Comparison of ENCODE assay signal across 24 mouse cellular contexts in genomic region chr2:36244705-36245104, GRCm38 (mm10). TPM values are rescaled to one million over a fixed set of nuclear protein-coding genes. Genes with fewer than 3 reads are reported as not detected.
DNase-seq lines count a peak whose midpoint lies in the region; ATAC-seq and TF ChIP-seq lines count a peak whose summit lies in the region.
"Had no signal": no experiment of that assay in that cellular context is flagged by ENCODE, and none has a peak within 500 bp of the region (broad histone marks: within the 10 kb centered on the region; RNA-seq: fewer than 3 reads in every experiment).

No protein-coding gene starts in this region.

- no peak for TF ChIP-seq CTCF in intestine, postnatal 0 days (IDR thresholded peaks at IDR 0.05; ENCODE audit: low read depth)

- H3K9me3 ChIP-seq in intestine, embryonic 16.5 days (ENCODE audit: control insufficient read depth, low read length): no peaks in the 10 kb centered on the region
- no peaks in the 10 kb centered on the region for H3K9me3 ChIP-seq in intestine, postnatal 0 days (ENCODE audit: control insufficient read depth)
- H3K9me3 ChIP-seq in lung, embryonic 16.5 days (ENCODE audit: control insufficient read depth, low read length): no peaks in the 10 kb centered on the region
- H3K9me3 ChIP-seq: heart, embryonic 15.5 days had no signal

- no peak overlapping the region for H3K4me3 ChIP-seq in intestine, embryonic 16.5 days (ENCODE audit: low read length)
- no peak overlapping the region for H3K4me3 ChIP-seq in intestine, postnatal 0 days (ENCODE audit: low read depth, low read length)
- H3K4me3 ChIP-seq in lung, embryonic 16.5 days (ENCODE audit: low read length): no peak overlapping the region
- H3K4me3 ChIP-seq: erythroblast, embryonic 14.5 days; heart, embryonic 15.5 days had no signal

- no peaks in the 10 kb centered on the region for H3K27me3 ChIP-seq in intestine, embryonic 16.5 days (replicated peaks; ENCODE audit: control insufficient read depth, insufficient read depth, low read length)
- no peaks in the 10 kb centered on the region for H3K27me3 ChIP-seq in intestine, postnatal 0 days (replicated peaks; ENCODE audit: control insufficient read depth, insufficient read depth, low read length)
- H3K27me3 ChIP-seq in lung, embryonic 16.5 days (ENCODE audit: control insufficient read depth, insufficient read depth, low read depth, low read length): no peaks in the 10 kb centered on the region
- H3K27me3 ChIP-seq: heart, embryonic 15.5 days had no signal

- WGBS in intestine, embryonic 16.5 days: 72% methylated on average over 3 of the region's 3 CpGs
- 75% methylated on average over 3 of the region's 3 CpGs for WGBS in intestine, postnatal 0 days
- WGBS in lung, embryonic 16.5 days: 75% methylated on average over 3 of the region's 3 CpGs

- H3K36me3 ChIP-seq in intestine, embryonic 16.5 days (ENCODE audit: control insufficient read depth, insufficient read depth, low read length): no peaks in the 10 kb centered on the region
- H3K36me3 ChIP-seq in intestine, postnatal 0 days (ENCODE audit: control insufficient read depth, insufficient read depth): no peaks in the 10 kb centered on the region
- peaks cover 23% of the 10 kb centered on the region for H3K36me3 ChIP-seq in lung, embryonic 16.5 days (ENCODE audit: control insufficient read depth, insufficient read depth, low read length)
- H3K36me3 ChIP-seq: heart, embryonic 15.5 days had no signal

- 0 out of 2 replicates have a peak, but pooled peaks cover 4% of the 10 kb centered on the region for H3K4me1 ChIP-seq in intestine, embryonic 16.5 days (ENCODE audit: control insufficient read depth, insufficient read depth, low read length)
- H3K4me1 ChIP-seq in intestine, postnatal 0 days (replicated peaks; ENCODE audit: control insufficient read depth, insufficient read depth, low read length): no peaks in the 10 kb centered on the region
- H3K4me1 ChIP-seq in lung, embryonic 16.5 days (replicated peaks; ENCODE audit: control insufficient read depth, insufficient read depth, low read length): peaks cover 8% of the 10 kb centered on the region
- H3K4me1 ChIP-seq: heart, embryonic 15.5 days had no signal

- no peak overlapping the region for H3K4me2 ChIP-seq in intestine, embryonic 16.5 days (ENCODE audit: low read depth, low read length)
- H3K4me2 ChIP-seq in intestine, postnatal 0 days (replicated peaks; ENCODE audit: low read depth): no peak overlapping the region
- no peak overlapping the region for H3K4me2 ChIP-seq in lung, embryonic 16.5 days (ENCODE audit: low read depth, low read length)
- H3K4me2 ChIP-seq: heart, embryonic 15.5 days had no signal

- H3K9ac ChIP-seq in intestine, embryonic 16.5 days (ENCODE audit: low read depth, low read length): no peak overlapping the region
- H3K9ac ChIP-seq in intestine, postnatal 0 days (ENCODE audit: low read depth, low read length): no peak overlapping the region
- H3K9ac ChIP-seq in lung, embryonic 16.5 days (ENCODE audit: low read length): no peak overlapping the region
- H3K9ac ChIP-seq: heart, embryonic 15.5 days had no signal

- DNase-seq in lung, adult 18-20 months: no peak
- DNase-seq in telencephalon, adult 2 months (ENCODE audit: low read depth, low spot score): peak; percentile 26
- DNase-seq in neural tube, embryonic 10.5 days (ENCODE audit: extremely low spot score, low spot score): no peak
- no peak for DNase-seq in gastrocnemius, adult 18-20 months (ENCODE audit: low spot score)
- DNase-seq: adrenal gland, postnatal 25 days; cerebellum, adult 18-20 months; cerebellum, postnatal 10 days; kidney, adult 8-10 months; kidney, postnatal 4 days; liver; lung, adult 2 months; lung, postnatal 36 days; right cerebral cortex, adult 18-20 months; spleen, adult 18-20 months; thymus, postnatal 25 days had no signal

- H3K27ac ChIP-seq in intestine, embryonic 16.5 days (ENCODE audit: low read length): peak overlapping the region; percentile 40; the same call in 1 of the 2 replicates
- no peak overlapping the region for H3K27ac ChIP-seq in intestine, postnatal 0 days (ENCODE audit: low read depth, low read length)
- peak overlapping the region; percentile 71 for H3K27ac ChIP-seq in lung, embryonic 16.5 days (ENCODE audit: low read length)
- H3K27ac ChIP-seq: heart, embryonic 15.5 days; kidney, postnatal 0 days had no signal

- no peak for ATAC-seq in intestine, embryonic 16.5 days
- no peak for ATAC-seq in intestine, postnatal 0 days
- ATAC-seq in lung, embryonic 16.5 days (ENCODE audit: low read depth): no peak
- peak; percentile 85 for ATAC-seq in granulocyte monocyte progenitor cell, adult 5-6 weeks (replicated peaks; ENCODE audit: poor library complexity, severe bottlenecking)
- ATAC-seq: CD4-positive, CD25-positive, alpha-beta regulatory T cell, adult 4 months; forebrain, embryonic 16.5 days had no signal

RNA-seq across cellular contexts. Expression of gene Ptgs1, which starts 14.5 kb away (rescaled TPM):
- polyA plus RNA-seq in intestine, embryonic 16.5 days (2015; fragmentation: Nextera tagmentation; extraction: Ambion mirVana): 29.1 and 29.8 TPM in 2 replicates
- 29.5 and 31.0 TPM in 2 replicates for polyA plus RNA-seq in intestine, postnatal 0 days (2015; fragmentation: Nextera tagmentation; extraction: Ambion mirVana)
- 76.1 and 83.5 TPM in 2 replicates for polyA plus RNA-seq in lung, embryonic 16.5 days (2015; fragmentation: Nextera tagmentation; extraction: Ambion mirVana)
- total RNA-seq in granulocyte monocyte progenitor cell, adult 5-6 weeks (2014; fragmentation: Nextera tagmentation): 20.8 and 21.8 TPM in 2 replicates
- total RNA-seq in granulocyte monocyte progenitor cell, adult 5-6 weeks (2017): 30.5 and 31.0 TPM in 2 replicates
- total RNA-seq in gastrocnemius, adult 18-20 months (2021): 1 to 10 TPM; 3.0 to 3.8 TPM
